18 mouse cellular contexts compared by ENCODE assay signal in the genomic region with DNA sequence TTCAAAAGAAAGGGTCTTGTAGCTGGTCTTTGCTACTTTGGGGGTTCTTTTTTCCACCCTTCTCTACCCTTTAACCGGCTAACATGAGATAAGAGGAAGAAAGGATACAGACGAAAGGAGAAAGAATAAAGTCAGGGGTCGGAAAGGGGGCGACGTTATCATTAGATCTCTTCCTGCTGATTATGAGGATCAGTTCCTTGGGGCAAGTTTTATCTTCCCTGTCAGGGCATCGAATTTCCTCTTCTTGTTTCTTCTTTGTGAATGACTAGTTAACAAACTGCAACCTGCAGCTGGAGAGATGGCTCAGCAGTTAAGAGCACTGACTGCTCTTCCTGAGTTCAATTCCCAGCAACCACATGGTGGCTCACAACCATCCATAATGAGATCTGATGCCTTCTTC. TPM values are rescaled to one million over a fixed set of nuclear protein-coding genes. Genes with fewer than 3 reads are reported as not detected.
"Had no signal": no experiment of that assay in that cellular context is flagged by ENCODE, and none has a peak within 500 bp of the region (broad histone marks: within the 10 kb centered on the region; RNA-seq: fewer than 3 reads in every experiment).

No protein-coding gene starts in this region.

- H3K27ac ChIP-seq: neural tube, embryonic 13.5 days; neural tube, embryonic 15.5 days; stomach, embryonic 15.5 days; stomach, postnatal 0 days had no signal

- H3K9ac ChIP-seq: neural tube, embryonic 13.5 days; neural tube, embryonic 15.5 days; stomach, embryonic 15.5 days had no signal

- H3K36me3 ChIP-seq: neural tube, embryonic 13.5 days; neural tube, embryonic 15.5 days; stomach, embryonic 15.5 days had no signal

- DNase-seq: retina, postnatal 1 day; right cerebral cortex, adult 18-20 months; right cerebral cortex, postnatal 14 days; right cerebral cortex, postnatal 25 days; right cerebral cortex, postnatal 4 days; spleen, adult 18-20 months; thymus, adult 18-20 months; thymus, adult 2 months; thymus, postnatal 14 days; thymus, postnatal 25 days; thymus, postnatal 36 days; thymus, postnatal 4 days had no signal

- H3K4me2 ChIP-seq: neural tube, embryonic 13.5 days; neural tube, embryonic 15.5 days; stomach, embryonic 15.5 days had no signal

- H3K4me3 ChIP-seq: neural tube, embryonic 13.5 days; neural tube, embryonic 15.5 days; stomach, embryonic 15.5 days had no signal

- H3K9me3 ChIP-seq: neural tube, embryonic 13.5 days; neural tube, embryonic 15.5 days; stomach, embryonic 15.5 days had no signal

RNA-seq across cellular contexts. Expression of a gene that starts 4.9 kb away (rescaled TPM):
- total RNA-seq: neutrophil, adult 5-6 weeks had no signal
- polyA plus RNA-seq: spleen, adult 2 months had no signal
